Mouse (Mus musculus) olfactory bulb, adult 2 months (tissue): Measurements from ENCODE around the gene Nme4.

Source experiments
- CTCF ChIP-seq: fragments of 200-500 bp; IDR thresholded peaks from 2 replicates; pipeline ENCODE4 v1.5.1; 2012; ENCODE audit warnings: low read depth, mild to moderate bottlenecking, low read length, moderate library complexity; ENCODE audit not compliant: insufficient read depth
- POLR2A ChIP-seq: fragments of 200-500 bp; IDR thresholded peaks from 2 replicates; pipeline ENCODE4 v1.6.1; 2012; ENCODE audit warnings: mild to moderate bottlenecking, low read depth, low read length, moderate library complexity; ENCODE audit not compliant: insufficient read depth

GRCm38 (mm10) chr17:26066488-26067020 is 28.8 kb downstream of the Nme4 start:
- TF ChIP-seq CTCF (no peak), POLR2A (no peak)
